10 mouse cellular contexts compared by ENCODE assay signal in genomic region chrX:99316410-99317056, GRCm38 (mm10).
A peak's percentile ranks its signal among the peaks of the same experiment; 100 is the strongest.
DNase-seq lines count a peak whose midpoint lies in the region; ATAC-seq and TF ChIP-seq lines count a peak whose summit lies in the region.
"Had no signal": no experiment of that assay in that cellular context is flagged by ENCODE, and none has a peak within 500 bp of the region (broad histone marks: within the 10 kb centered on the region; RNA-seq: fewer than 3 reads in every experiment).

No protein-coding gene starts in this region.

- TF ChIP-seq CTCF in kidney, adult 2 months (conservative IDR thresholded peaks at IDR 0.05; ENCODE audit: insufficient read depth, insufficient read length, low read depth, low read length) = no peak

- no peaks in the 10 kb centered on the region for H3K9me3 ChIP-seq in midbrain, embryonic 14.5 days (ENCODE audit: control insufficient read depth, low read length)
- no peaks in the 10 kb centered on the region for H3K9me3 ChIP-seq in midbrain, embryonic 16.5 days (replicated peaks; ENCODE audit: control insufficient read depth, low read length, poor library complexity, severe bottlenecking)

- H3K4me1 ChIP-seq in kidney, adult 2 months (ENCODE audit: control insufficient read depth, insufficient read depth, low read length) = peaks cover 5% of the 10 kb centered on the region
- no peaks in the 10 kb centered on the region for H3K4me1 ChIP-seq in midbrain, embryonic 14.5 days (ENCODE audit: control insufficient read depth, insufficient read depth, low read length)
- no peaks in the 10 kb centered on the region for H3K4me1 ChIP-seq in midbrain, embryonic 16.5 days (ENCODE audit: control insufficient read depth, insufficient read depth, low read length)

- no peaks in the 10 kb centered on the region for H3K27me3 ChIP-seq in kidney, adult 2 months (replicated peaks; ENCODE audit: control insufficient read depth, insufficient read depth, low read length)
- 0 out of 2 replicates have a peak, but pooled peaks cover 14% of the 10 kb centered on the region for H3K27me3 ChIP-seq in midbrain, embryonic 14.5 days (ENCODE audit: control insufficient read depth, insufficient read depth, low read length)
- H3K27me3 ChIP-seq in midbrain, embryonic 16.5 days (ENCODE audit: control insufficient read depth, insufficient read depth, low read depth, low read length) = peaks cover 14% of the 10 kb centered on the region

- no peak for TF ChIP-seq POLR2A in kidney, adult 2 months (IDR thresholded peaks at IDR 0.05; ENCODE audit: low read depth, low read length)

- H3K4me3 ChIP-seq in kidney, adult 2 months (ENCODE audit: insufficient read depth, low read depth, low read length) = no peak overlapping the region
- no peak overlapping the region for H3K4me3 ChIP-seq in midbrain, embryonic 14.5 days (replicated peaks; ENCODE audit: low read depth, low read length)
- H3K4me3 ChIP-seq in midbrain, embryonic 16.5 days (ENCODE audit: low read depth, low read length) = no peak overlapping the region

- peak; percentile 57 for DNase-seq in kidney, adult 2 months
- DNase-seq in kidney, adult 8-10 months = no peak
- peak; percentile 77 for DNase-seq in cerebellum, adult 8-10 months
- DNase-seq in gastrocnemius, postnatal 10 days = peak; percentile 32
- peak; percentile 44 for DNase-seq in kidney, postnatal 10 days
- no peak for DNase-seq in Muller cell, postnatal 12 days (ENCODE audit: inconsistent ontology term)
- DNase-seq in midbrain, embryonic 14.5 days = no peak
- DNase-seq: embryo, embryonic 11 days; liver had no signal

- no peak overlapping the region for H3K9ac ChIP-seq in midbrain, embryonic 14.5 days (replicated peaks; ENCODE audit: low read length)
- H3K9ac ChIP-seq in midbrain, embryonic 16.5 days (ENCODE audit: low read depth, low read length) = no peak overlapping the region

- H3K4me2 ChIP-seq in midbrain, embryonic 14.5 days (ENCODE audit: low read length) = no peak overlapping the region
- H3K4me2 ChIP-seq in midbrain, embryonic 16.5 days (ENCODE audit: low read length) = no peak overlapping the region

- no peak overlapping the region for H3K27ac ChIP-seq in kidney, adult 2 months (ENCODE audit: insufficient read depth, low read depth, low read length)
- no peak overlapping the region for H3K27ac ChIP-seq in midbrain, embryonic 14.5 days (replicated peaks; ENCODE audit: low read depth, low read length)
- no peak overlapping the region for H3K27ac ChIP-seq in midbrain, embryonic 16.5 days (ENCODE audit: low read length)

- no peaks in the 10 kb centered on the region for H3K36me3 ChIP-seq in kidney, adult 2 months (ENCODE audit: control insufficient read depth, insufficient read depth, low read length)
- H3K36me3 ChIP-seq in midbrain, embryonic 14.5 days (ENCODE audit: control insufficient read depth, insufficient read depth, low read length) = no peaks in the 10 kb centered on the region
- H3K36me3 ChIP-seq in midbrain, embryonic 16.5 days (ENCODE audit: control insufficient read depth, insufficient read depth, low read length) = no peaks in the 10 kb centered on the region

- WGBS in kidney, adult 2 months = 55% methylated on average over 4 of the region's 4 CpGs
- whole genome bisulfite sequencing in midbrain, embryonic 14.5 days = 81% methylated on average over 4 of the region's 4 CpGs
- 72% methylated on average over 4 of the region's 4 CpGs for WGBS in midbrain, embryonic 16.5 days

- no peak for ATAC-seq in midbrain, embryonic 14.5 days (ENCODE audit: low FRiP score, low TSS enrichment)
- ATAC-seq in midbrain, embryonic 16.5 days = no peak

Comparison
In these comparisons a context has a peak if more than half of its experiments do, and no peak if none do; other contexts are left out.
1. DNase-seq: peak in kidney, adult 2 months (single experiment), cerebellum, adult 8-10 months (single experiment), gastrocnemius, postnatal 10 days (single experiment) and kidney, postnatal 10 days (single experiment); none in kidney, adult 8-10 months (0 of 2), Muller cell, postnatal 12 days (single experiment) and midbrain, embryonic 14.5 days (single experiment).